Mouse (Mus musculus): ENCODE results near the gene Alad.

GRCm38 (mm10) chr4:62505991-62506390, 13.7 kb downstream of the Alad start:
- TF ChIP-seq EP300 (IDR thresholded peaks at IDR 0.05; ENCODE audit: low read depth) (no peak), CTCF (IDR thresholded peaks at IDR 0.05; ENCODE audit: low read depth) (no peak)
